Mouse (Mus musculus) ES-Bruce4 (cell line): ENCODE measurements at regions not wholly inside any gene's neighbourhood (a gene's known extent, or its start where the extent isn't known, plus 50 kb on each side); places are given as distances from the start of the nearest gene placed in this dataset.

ENCODE experiments used
- CTCF ChIP-seq: IDR thresholded peaks from one replicate; pipeline ENCODE4 v1.8.1; 2011; ENCODE audit warnings: low read depth, low read length
- EP300 ChIP-seq: IDR thresholded peaks from 2 replicates; pipeline ENCODE4 v1.6.1; 2011; ENCODE audit warnings: low read depth, low read length; ENCODE audit not compliant: insufficient read depth
- POLR2A ChIP-seq: IDR thresholded peaks from one replicate; pipeline ENCODE4 v1.8.1; 2011; ENCODE audit warnings: low read length; ENCODE audit not compliant: insufficient read depth

DNA sequence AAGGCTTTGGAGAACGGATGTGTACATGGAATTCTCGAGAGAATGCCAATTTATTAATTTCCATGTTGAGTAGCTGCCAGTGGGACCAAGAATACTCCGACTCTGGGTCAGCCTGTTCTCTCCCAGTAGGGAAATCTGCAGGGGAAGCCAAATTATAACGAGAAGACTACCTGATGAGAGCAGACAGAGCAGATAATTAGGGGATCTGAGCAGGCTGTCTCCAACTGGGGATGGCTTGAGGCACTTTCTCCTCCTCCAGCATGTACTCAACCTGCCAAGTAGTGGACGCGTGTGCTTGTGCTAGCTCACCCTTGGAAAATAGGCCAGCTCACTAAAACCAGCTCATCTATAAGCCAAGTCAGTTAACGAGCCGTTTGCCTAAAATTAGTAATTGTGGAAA is 80.5 kb upstream of the Eif4g2 start:
- TF ChIP-seq CTCF (no peak), POLR2A (no peak), EP300 (no peak)
